ENCODE assay signal across 18 mouse cellular contexts in genomic region chr7:133469106-133469505, GRCm38 (mm10).
"Had no signal": no experiment of that assay in that cellular context is flagged by ENCODE, and none has a peak within 500 bp of the region (broad histone marks: within the 10 kb centered on the region; RNA-seq: fewer than 3 reads in every experiment).

No protein-coding gene starts in this region.

- DNase-seq: kidney, adult 9 months; kidney, postnatal 14 days; kidney, postnatal 4 days; layer of hippocampus, postnatal 36 days; liver, embryonic 13.5 days; lung, adult 2 months; lung, postnatal 14 days; lung, postnatal 4 days; right cerebral cortex, adult 18-20 months; right cerebral cortex, postnatal 14 days; right cerebral cortex, postnatal 4 days; thymus, adult 2 months; thymus, postnatal 14 days; thymus, postnatal 4 days had no signal

- H3K27ac ChIP-seq: left cerebral cortex, adult 2 months; liver, embryonic 13.5 days; midbrain, embryonic 12.5 days; neural tube, embryonic 12.5 days; neural tube, embryonic 15.5 days had no signal

- H3K4me3 ChIP-seq: left cerebral cortex, adult 2 months; liver, embryonic 13.5 days; midbrain, embryonic 12.5 days; neural tube, embryonic 12.5 days; neural tube, embryonic 15.5 days had no signal
